Mouse (Mus musculus) A20 (cell line): ENCODE measurements at regions not wholly inside any gene's neighbourhood (a gene's known extent, or its start where the extent isn't known, plus 50 kb on each side); places are given as distances from the start of the nearest gene placed in this dataset.
"Not testable (repeated sequence)": the region's sequence is repeated elsewhere in the genome, so short reads cannot be mapped to it uniquely, and the experiment has no call there.

Experiments
- DNase-seq: peaks from one replicate; pipeline ENCODE4 v3.0.0-alpha.2; 2011; ENCODE audit warnings: low read depth, low spot score

DNA sequence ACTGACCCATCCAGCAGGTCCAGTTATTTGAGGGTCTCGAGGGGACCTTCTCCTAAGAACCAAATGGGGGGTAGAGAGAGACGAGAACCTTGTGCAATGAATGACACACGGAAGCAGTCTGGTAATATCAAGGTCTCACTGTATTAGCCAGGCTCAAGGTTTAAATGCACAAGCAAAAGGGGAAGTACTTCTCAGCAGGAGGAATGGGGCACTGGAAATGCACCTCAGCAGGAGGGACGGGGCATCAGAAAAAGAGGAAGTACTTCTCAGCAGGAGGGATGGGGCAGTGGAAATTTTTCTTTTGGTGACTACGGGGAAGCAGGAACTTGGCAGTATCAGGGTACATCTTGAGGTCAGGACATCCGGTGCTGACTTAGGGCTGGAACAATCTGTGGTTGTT is 74.9 kb upstream of the Vmn1r3 start:
- peak; percentile 42 for DNase-seq

DNA sequence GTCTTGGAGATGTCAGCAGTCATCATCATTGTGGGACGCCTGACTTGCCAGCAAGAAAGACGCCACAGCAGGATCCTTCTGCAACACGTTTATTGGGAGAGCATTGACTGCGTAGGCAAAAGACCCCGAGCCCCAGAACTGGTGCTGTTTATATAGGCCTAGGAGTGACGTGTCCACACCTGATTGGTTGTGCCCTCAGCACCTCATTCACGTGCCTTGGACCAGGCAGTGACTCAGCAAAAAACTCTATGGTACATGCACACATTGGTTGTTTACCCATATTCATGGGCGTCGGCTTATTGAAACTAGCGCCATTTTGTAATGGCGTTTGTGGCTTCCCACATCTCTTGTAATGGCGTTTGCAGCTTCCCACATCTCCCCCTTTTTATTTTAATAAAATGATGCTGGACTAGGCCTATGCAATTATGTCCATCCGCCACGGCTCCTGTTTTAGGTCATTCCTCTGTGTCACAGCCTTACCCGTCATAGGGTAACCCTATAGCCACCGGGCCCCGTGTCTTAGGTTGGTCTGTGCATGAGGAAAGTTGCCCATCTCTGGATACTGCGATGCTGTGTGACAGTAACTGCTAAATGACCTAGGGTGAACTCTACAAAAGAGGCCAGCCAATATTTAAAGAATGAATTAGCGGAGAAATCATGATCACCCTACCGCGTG is 67.6 kb upstream of the Vmn1r3 start:
- not testable (repeated sequence) for DNase-seq

DNA sequence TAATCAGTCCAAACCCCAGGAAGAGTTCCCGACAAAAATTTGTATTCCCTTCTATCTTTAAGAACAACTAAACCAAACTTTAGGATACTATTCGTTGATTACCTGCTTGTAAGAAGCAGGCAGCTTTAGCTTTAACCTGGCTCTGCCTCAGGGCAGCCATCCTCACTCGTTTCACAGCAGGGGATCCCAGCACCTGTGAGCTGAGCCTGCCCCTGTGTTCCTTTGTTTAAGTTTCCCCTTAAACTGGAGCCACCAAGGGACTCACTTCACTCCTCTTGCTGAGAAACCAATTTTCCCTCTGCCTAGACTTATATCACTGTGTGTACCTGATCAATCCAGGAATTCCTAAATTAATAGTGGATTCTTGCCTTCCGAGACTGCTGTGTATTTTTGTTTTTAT is 65.1 kb upstream of the Vmn1r3 start:
- not testable (repeated sequence) for DNase-seq

DNA sequence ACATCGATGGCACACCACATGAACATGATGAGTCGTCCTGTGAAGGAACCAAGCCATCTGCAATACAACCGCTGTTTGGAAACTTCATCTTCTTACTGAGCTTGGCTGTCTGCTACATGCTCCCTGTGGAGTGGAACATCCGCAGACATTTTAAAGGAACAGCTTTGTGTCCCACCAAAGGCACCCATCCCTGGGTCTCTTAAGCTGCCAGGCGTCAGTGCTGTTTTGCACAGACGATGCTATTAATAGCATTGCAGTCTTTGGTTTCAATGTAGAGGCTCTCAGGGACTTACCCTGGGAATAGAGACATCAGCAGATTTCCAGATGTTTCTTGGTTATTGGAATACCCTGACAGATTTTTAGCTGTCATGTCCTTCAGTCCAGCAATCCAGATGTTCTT is 56.9 kb upstream of the Vmn1r3 start:
- not testable (repeated sequence) for DNase-seq

DNA sequence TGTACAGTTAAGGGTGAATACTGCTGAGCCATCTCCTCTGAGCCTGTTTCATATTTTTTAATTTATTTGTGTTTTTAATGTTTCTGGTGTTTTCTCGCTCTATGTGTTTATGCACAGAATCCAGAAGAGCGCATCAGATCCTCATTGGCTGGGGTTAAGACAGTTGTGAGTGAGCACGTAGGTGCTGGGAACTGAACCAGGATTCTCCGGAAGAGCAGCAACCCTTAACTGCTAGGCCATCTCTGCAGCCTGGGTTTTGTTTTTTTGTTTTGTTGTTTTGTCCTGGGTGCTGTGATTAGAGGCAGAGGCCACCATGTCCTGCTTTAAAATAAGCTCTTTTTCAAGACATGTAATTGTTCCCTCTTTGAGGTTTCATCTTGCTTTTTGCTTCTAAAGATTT is 56.2 kb upstream of the Vmn1r3 start:
- DNase-seq = not testable (repeated sequence)

DNA sequence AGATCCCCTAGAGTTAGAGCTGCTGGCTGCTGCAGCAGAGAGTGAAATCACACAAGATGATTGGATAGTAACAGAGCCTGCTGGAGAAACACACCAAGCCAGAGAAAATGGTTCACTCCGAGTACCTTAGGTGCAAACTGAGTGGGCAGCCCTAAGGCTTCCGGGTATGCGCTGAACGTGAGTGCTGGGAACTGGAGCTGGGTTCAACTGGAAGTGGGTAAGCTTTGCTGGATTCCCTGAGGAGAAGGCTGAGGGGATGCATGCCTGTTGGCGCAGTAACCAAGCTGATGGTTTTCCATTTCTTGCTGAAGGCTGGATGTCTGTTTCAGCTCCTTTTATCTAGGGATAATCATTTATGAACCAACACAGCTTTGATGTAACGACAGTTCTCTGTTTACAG is 53.3 kb upstream of the Vmn1r3 start:
- not testable (repeated sequence) for DNase-seq

DNA sequence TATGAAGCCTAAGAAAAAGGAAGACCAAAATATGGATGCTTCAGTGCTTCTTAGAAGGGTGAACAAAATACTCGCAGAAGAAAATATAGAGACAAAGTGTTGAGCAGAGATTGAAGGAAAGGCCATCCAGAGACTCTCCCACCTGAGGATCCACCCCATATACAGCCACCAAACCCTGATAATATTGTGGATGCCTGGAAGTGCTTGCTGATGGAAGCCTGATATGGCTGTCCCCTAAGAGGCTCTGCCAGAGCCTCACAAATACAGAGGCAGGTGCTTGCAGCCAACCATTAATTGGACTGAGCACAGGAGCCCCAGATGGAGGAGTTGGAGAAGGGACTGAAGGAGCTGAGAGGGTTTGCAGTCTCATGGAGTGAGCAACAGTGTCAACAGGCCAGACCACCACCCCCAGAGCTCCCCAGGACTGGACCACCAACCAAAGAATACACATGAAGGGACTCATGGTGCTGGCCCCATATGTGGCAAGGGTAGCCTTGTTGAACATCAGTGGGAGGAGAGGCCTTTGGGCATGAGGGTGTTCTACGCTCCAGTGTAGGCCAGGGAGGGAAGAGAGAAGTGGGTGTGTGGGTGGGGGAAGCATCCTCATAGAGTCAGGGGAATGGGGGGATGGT is 51.1 kb upstream of the Vmn1r3 start:
- DNase-seq = not testable (repeated sequence)
